Mouse (Mus musculus): ENCODE data around the gene Gstm3. TPM values are rescaled to one million over a fixed set of nuclear protein-coding genes. Genes with fewer than 3 reads are reported as not detected.

Gene Gstm3
- polyA plus RNA-seq, 1 experiment from 2014 or later = not detected

DNA sequence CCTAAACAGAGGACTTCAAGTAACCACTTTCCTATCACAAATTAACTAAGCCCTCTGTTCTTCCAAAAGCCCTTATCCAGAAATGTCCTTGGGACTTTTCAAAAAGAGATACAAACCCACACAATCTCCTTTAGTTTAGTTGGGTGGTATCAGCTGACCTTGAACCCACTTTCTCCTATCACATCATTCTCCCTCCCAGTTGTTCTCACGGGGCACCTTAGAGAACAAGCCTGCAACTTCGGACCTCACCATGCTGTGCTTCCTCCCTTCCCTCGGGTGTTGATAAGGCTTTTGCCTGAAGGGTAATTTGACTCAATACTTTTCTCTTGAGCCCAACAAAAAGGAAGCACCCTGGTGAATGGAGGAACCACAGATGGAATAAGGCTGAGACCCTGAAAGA, 33.2 kb downstream of the Gstm3 start:
- no peak overlapping the region for H3K27ac ChIP-seq
- H3K27me3 ChIP-seq (ENCODE audit: low read depth, poor library complexity, severe bottlenecking) = 0 out of 2 replicates have a peak, but pooled peaks cover 2% of the 10 kb centered on the region
- DNase-seq (ENCODE audit: low spot score) = no peak
- no peaks in the 10 kb centered on the region for H3K9me3 ChIP-seq (replicated peaks)
- 71% methylated on average over 3 of the region's 3 CpGs for WGBS
- peaks cover 18% of the 10 kb centered on the region for H3K4me1 ChIP-seq
- no peaks in the 10 kb centered on the region for H3K36me3 ChIP-seq
- H3K4me3 ChIP-seq = no peak overlapping the region

DNA sequence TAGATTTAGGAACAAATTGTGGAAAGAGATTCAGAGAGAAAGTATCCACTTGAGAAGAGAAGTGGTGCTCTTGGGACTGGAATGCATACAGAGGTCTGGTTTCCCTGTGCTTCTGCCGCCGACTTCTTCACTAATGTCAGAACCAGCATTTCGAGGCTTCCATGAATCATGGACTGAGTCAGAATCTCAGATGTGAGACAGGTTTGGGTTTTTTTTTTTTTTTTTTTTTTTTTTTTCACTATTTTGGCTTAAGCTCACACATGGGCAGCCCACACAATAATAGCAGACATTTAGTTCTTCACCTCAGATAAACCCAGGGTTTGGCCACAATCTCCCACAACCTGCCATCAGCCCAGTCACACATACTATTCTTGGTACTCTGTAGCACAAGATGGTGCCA, 33.8 kb downstream of the Gstm3 start:
- 0 out of 2 replicates have a peak, but pooled peaks cover 2% of the 10 kb centered on the region for H3K27me3 ChIP-seq (ENCODE audit: low read depth, poor library complexity, severe bottlenecking)
- 91% methylated on average over 3 of the region's 3 CpGs for WGBS
- H3K27ac ChIP-seq = no peak overlapping the region
- no peaks in the 10 kb centered on the region for H3K9me3 ChIP-seq (replicated peaks)
- no peak for DNase-seq (ENCODE audit: low spot score)
- H3K4me3 ChIP-seq = no peak overlapping the region
- H3K4me1 ChIP-seq = peaks cover 18% of the 10 kb centered on the region
- no peaks in the 10 kb centered on the region for H3K36me3 ChIP-seq

GRCm38 (mm10) chr3:107932128-107932527, 37.0 kb downstream of the Gstm3 start:
- H3K27ac ChIP-seq = no peak overlapping the region
- H3K27me3 ChIP-seq (ENCODE audit: low read depth, poor library complexity, severe bottlenecking) = 0 out of 2 replicates have a peak, but pooled peaks cover 2% of the 10 kb centered on the region
- H3K36me3 ChIP-seq = no peaks in the 10 kb centered on the region
- H3K4me3 ChIP-seq = no peak overlapping the region
- no peak for DNase-seq (ENCODE audit: low spot score)
- WGBS = 84% methylated on average over 6 of the region's 6 CpGs
- H3K9me3 ChIP-seq (replicated peaks) = no peaks in the 10 kb centered on the region
- H3K4me1 ChIP-seq = peaks cover 12% of the 10 kb centered on the region

- Histone ChIP-seq H3K27ac (peak within 1 kb of the TSS; percentile 83), H3K4me3 (peak within 1 kb of the TSS; percentile 42), H3K27me3 (ENCODE audit: low read depth, poor library complexity, severe bottlenecking) (0 out of 2 replicates have a peak, but pooled peaks cover 2% of the 10 kb centered on the region), H3K4me1 (peaks cover 12% of the 10 kb centered on the region), H3K36me3 (no peaks in the 10 kb centered on the region), H3K9me3 (replicated peaks) (no peaks in the 10 kb centered on the region)
- DNase-seq (ENCODE audit: low spot score) = peak; percentile 97
- WGBS = 13% methylated on average over 10 of the region's 10 CpGs
These were observed 37.4 kb downstream of the Gstm3 start, which contains the start of gene Gstm7 for GRCm38 (mm10) chr3:107931670-107932069. Gene Gstm7 (minus strand): TSS chr3:107931817.

DNA sequence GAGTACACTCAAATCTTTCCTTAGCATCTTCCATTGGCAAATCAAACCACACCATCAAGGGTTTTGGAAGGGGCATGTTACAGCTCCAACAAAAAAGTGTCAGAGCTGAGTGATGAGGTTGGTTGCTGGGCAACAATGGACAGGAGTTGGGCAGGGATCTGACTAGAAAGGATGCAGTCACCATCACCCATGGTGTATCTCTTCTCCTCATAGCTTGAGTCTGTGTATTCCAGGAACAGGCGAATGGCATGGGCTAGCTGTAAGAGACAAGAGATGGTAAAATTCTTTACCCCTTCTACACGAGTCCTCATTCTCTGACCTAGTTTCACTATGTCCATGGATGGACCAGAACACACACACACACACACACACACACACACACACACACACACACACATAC, 37.9 kb downstream of the Gstm3 start:
- 93% methylated on average over 2 of the region's 2 CpGs for WGBS

GRCm38 (mm10) chr3:107929731-107930130, 39.4 kb downstream of the Gstm3 start:
- Histone ChIP-seq H3K27ac (no peak overlapping the region), H3K36me3 (no peaks in the 10 kb centered on the region), H3K4me1 (peaks cover 12% of the 10 kb centered on the region), H3K4me3 (no peak overlapping the region), H3K27me3 (ENCODE audit: low read depth, poor library complexity, severe bottlenecking) (0 out of 2 replicates have a peak, but pooled peaks cover 2% of the 10 kb centered on the region), H3K9me3 (replicated peaks) (no peaks in the 10 kb centered on the region)
- 87% methylated on average over 4 of the region's 4 CpGs for WGBS
- no peak for DNase-seq (ENCODE audit: low spot score)

More for the DNA sequence above, 37.9 kb downstream of the Gstm3 start:
- Histone ChIP-seq H3K27me3 (ENCODE audit: low read depth, poor library complexity, severe bottlenecking) (0 out of 2 replicates have a peak, but pooled peaks cover 2% of the 10 kb centered on the region), H3K4me1 (peaks cover 12% of the 10 kb centered on the region), H3K36me3 (no peaks in the 10 kb centered on the region), H3K9me3 (replicated peaks) (no peaks in the 10 kb centered on the region), H3K27ac (peak overlapping the region; percentile 83), H3K4me3 (peak overlapping the region; percentile 42)
- no peak for DNase-seq (ENCODE audit: low spot score)

DNA sequence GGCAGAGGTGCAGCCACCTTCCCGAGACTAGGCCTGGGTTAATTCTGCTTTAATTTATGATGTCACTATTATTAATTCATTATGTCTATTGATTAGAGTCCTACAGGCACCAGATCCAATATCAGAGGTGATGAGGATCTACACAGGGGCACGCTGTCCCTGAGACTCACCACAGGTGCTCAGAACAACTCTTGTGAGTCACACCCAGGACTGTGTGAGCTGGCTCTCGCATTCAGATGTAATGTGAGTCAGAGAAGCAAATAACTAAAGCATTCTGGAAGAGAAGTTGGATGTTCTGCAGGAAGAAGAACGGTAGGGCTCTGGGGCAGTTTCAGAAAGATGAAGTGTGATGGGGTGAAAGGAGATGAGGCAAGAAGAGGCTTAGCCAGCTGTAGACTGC, 39.8 kb downstream of the Gstm3 start:
- 85% methylated on average over 4 of the region's 4 CpGs for WGBS
- Histone ChIP-seq H3K36me3 (no peaks in the 10 kb centered on the region), H3K27ac (no peak overlapping the region), H3K4me3 (no peak overlapping the region), H3K27me3 (ENCODE audit: low read depth, poor library complexity, severe bottlenecking) (0 out of 2 replicates have a peak, but pooled peaks cover 2% of the 10 kb centered on the region), H3K4me1 (peaks cover 12% of the 10 kb centered on the region), H3K9me3 (replicated peaks) (no peaks in the 10 kb centered on the region)
- DNase-seq (ENCODE audit: low spot score) = no peak

DNA sequence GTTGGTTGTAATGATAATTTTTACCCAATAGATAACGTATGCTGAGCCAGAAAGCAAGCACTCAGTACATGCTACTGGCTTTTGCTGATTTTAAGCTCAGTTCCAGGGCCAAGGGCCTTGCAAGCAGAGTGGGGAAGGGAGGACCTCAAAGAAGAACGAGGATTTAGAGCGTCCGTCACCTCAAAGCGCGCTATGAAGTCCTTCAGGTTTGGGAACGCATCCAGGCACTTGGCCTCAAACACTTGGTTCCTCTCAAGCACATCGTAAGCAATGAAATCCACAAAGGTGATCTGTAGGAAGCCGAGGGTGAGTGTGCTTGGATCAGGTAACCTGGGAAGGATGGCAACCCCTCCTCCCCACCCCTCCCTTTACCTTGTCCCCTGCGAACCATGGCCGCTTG, 40.4 kb downstream of the Gstm3 start:
- Histone ChIP-seq H3K27ac (no peak overlapping the region), H3K36me3 (no peaks in the 10 kb centered on the region), H3K4me3 (no peak overlapping the region), H3K9me3 (replicated peaks) (no peaks in the 10 kb centered on the region), H3K27me3 (ENCODE audit: low read depth, poor library complexity, severe bottlenecking) (no peaks in the 10 kb centered on the region), H3K4me1 (peaks cover 12% of the 10 kb centered on the region)
- 89% methylated on average over 11 of the region's 11 CpGs for WGBS
- DNase-seq (ENCODE audit: low spot score) = no peak

DNA sequence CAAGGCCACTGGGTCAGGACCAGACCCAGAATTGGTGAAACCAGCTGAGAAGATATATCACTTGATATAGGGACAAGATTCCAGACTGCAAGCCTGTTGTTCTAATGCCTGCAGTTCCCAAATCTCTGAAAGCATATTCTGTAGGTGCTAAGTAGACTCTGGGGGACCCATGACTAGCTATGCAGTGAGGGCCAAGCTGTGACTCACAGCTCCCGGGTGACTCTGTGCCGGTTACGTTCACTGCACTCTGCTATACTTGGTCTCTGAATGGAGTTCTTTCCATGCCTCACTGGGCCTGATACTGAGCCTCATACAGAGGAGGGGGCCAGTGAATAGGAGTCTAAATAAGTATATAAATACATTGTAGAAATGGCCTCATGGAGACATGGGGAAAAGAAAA, 41.2 kb downstream of the Gstm3 start:
- Histone ChIP-seq H3K36me3 (no peaks in the 10 kb centered on the region), H3K27me3 (ENCODE audit: low read depth, poor library complexity, severe bottlenecking) (no peaks in the 10 kb centered on the region), H3K27ac (no peak overlapping the region), H3K9me3 (replicated peaks) (no peaks in the 10 kb centered on the region), H3K4me1 (peaks cover 12% of the 10 kb centered on the region), H3K4me3 (no peak overlapping the region)
- 95% methylated on average over 3 of the region's 3 CpGs for WGBS
- no peak for DNase-seq (ENCODE audit: low spot score)

DNA sequence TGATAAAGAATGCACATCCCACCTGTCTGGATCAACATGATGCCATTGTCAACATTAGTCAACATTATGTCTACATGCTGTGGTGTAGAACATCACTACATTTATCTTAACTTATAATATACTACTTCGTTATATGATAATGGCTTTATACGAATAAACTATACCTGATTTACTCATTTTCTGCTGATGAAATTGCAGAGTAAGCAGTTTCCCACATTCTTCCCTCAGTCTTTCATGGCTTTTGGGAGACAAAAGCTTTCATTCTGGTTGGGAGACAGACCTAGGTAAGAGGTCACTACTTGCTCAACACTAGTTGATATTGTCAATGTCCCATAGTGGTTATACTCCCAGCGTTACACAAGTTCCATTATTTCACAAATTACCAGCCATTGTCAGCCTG, 43.7 kb downstream of the Gstm3 start:
- Histone ChIP-seq H3K4me1 (no peaks in the 10 kb centered on the region; the same call in 1 of the 2 replicates), H3K4me3 (no peak overlapping the region), H3K9me3 (replicated peaks) (no peaks in the 10 kb centered on the region), H3K27me3 (ENCODE audit: low read depth, poor library complexity, severe bottlenecking) (no peaks in the 10 kb centered on the region), H3K36me3 (no peaks in the 10 kb centered on the region), H3K27ac (no peak overlapping the region)
- no peak for DNase-seq (ENCODE audit: low spot score)
- 91% methylated on average over 3 of the region's 3 CpGs for WGBS

DNA sequence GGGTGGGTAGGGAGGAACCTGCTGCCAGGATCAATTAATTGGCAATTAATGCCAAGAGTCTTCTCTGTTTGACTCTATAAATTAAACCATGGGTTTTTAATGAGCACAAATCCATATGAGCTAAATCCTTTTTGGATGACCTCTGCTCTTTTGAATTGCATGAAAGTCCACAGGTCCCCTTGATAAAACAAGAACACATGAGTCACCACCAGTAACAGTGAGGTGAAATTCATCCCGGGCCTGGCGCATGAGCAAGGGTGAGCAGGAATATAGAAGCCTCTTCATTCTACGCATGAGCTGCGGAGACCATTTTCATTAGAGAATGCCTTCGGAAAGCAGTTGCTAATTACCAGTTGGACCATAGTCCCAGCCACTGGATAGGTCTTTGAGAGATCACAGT, 48.7 kb downstream of the Gstm3 start:
- WGBS = 94% methylated on average over 5 of the region's 5 CpGs
- Histone ChIP-seq H3K4me1 (no peaks in the 10 kb centered on the region), H3K27ac (no peak overlapping the region), H3K36me3 (no peaks in the 10 kb centered on the region), H3K27me3 (ENCODE audit: low read depth, poor library complexity, severe bottlenecking) (no peaks in the 10 kb centered on the region), H3K4me3 (no peak overlapping the region), H3K9me3 (replicated peaks) (no peaks in the 10 kb centered on the region)
- DNase-seq (ENCODE audit: low spot score) = no peak

GRCm38 (mm10) chr3:107917783-107918408, 51.2 kb downstream of the Gstm3 start:
- peak; percentile 50 for DNase-seq (ENCODE audit: low spot score)
- H3K27ac ChIP-seq = no peak overlapping the region
- whole genome bisulfite sequencing = 58% methylated on average over 7 of the region's 7 CpGs

GRCm38 (mm10) chr3:107917097-107917496, 52.0 kb downstream of the Gstm3 start:
- no peak overlapping the region for H3K4me3 ChIP-seq
- no peaks in the 10 kb centered on the region for H3K27me3 ChIP-seq (ENCODE audit: low read depth, poor library complexity, severe bottlenecking)
- no peak for DNase-seq (ENCODE audit: low spot score)
- H3K4me1 ChIP-seq = no peaks in the 10 kb centered on the region
- WGBS = 83% methylated on average over 3 of the region's 3 CpGs
- no peaks in the 10 kb centered on the region for H3K36me3 ChIP-seq
- H3K9me3 ChIP-seq (replicated peaks) = no peaks in the 10 kb centered on the region
- H3K27ac ChIP-seq = no peak overlapping the region

More at GRCm38 (mm10) chr3:107917783-107918408, 51.2 kb downstream of the Gstm3 start:
- Histone ChIP-seq H3K36me3 (no peaks in the 10 kb centered on the region), H3K4me1 (no peaks in the 10 kb centered on the region), H3K4me3 (no peak overlapping the region), H3K9me3 (replicated peaks) (no peaks in the 10 kb centered on the region), H3K27me3 (ENCODE audit: low read depth, poor library complexity, severe bottlenecking) (no peaks in the 10 kb centered on the region)
